Mouse (Mus musculus) adipose tissue, adult 10 weeks (tissue): ENCODE results near the gene Unc93a2. TPM values are rescaled to one million over a fixed set of nuclear protein-coding genes. Genes with fewer than 3 reads are reported as not detected.

ENCODE experiments used
- polyA plus RNA-seq: library from polyadenylated mRNA; stranded (reverse); fragments of 350-450 nt; fragmentation: Illumina TruSeq; extraction: RNeasy Lipid Tissue Mini Kit (QIAGEN cat#74804); gene quantifications from one replicate; pipeline ENCODE4 v1.2.3, GENCODE M21; 2014; ENCODE audit warnings: low read depth, low replicate concordance

Gene Unc93a2
- 2.1 TPM for polyA plus RNA-seq

GRCm38 (mm10) chr17:7385364-7385763, at the start of gene Unc93a2:
Gene Unc93a2 (minus strand): TSS chr17:7385464.

DNA sequence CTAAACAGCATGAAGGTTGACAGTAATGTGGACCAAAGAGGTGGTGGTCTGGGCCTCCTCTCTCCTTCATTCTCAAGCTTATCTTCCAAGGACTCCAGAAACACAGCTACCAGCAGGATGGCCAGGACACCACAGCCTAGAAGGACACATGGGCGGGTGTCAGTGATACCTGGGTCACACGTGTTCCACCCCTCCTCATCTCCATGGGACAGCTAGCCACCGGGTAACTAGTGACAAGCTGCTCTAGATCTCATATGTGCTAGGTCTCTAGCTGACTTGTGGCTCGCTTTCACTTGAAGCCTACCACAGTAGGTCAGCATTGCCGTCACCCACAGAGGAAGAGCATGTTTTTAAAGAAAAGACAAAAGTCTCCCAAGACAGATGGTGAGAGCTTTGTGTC, 13.4 kb downstream of the Unc93a2 start, which contains the start of gene Gm49630:
Gm49630 (minus strand) TSS at position 101 of the 400 bp plus-strand sequence.

DNA sequence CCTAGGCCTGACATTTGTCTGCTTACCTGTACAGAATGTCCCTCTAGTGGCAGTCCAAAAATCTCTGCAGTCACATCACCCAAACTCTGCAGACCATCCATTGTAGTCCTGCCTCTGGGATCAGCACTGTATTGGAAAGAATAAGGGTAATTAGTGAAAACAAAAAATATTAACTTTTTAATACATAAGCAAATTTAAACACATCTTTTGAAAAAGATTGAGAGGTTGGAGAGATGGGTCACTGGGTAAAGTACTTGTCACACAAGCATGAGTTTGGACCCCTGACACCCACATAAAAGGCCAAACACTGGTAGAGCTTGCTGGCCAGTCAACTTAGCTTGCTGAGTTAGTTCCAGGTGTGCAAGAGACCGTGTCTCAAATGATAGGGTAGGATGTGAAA, 32.7 kb downstream of the Unc93a2 start, which contains the start of gene Ttll2:
Ttll2 (minus strand) TSS at position 101 of the 400 bp plus-strand sequence.

DNA sequence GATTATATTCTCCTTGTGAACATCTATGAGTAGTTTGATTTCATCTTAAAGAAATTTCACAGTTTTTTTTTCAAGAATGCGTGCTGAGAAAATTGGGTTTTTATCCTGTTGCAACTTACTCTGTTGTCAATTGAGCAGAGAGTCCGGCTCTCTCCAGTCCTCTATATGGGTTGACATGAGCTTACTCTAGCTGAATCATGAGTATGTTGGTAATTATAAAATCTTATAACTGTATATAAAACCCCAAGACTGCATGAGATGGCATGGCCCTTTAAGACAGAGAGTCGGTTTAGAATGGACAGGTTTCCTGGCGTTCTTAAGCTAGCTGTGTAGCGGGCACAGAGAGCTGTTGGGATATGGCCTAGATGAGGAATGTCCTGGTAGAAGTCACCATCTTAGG, 60.9 kb downstream of the Unc93a2 start, which contains the start of gene Tcp10a:
Tcp10a (plus strand) TSS at position 301 of the 400 bp plus-strand sequence.

Other genes with a start within 250 kb of the Unc93a2 start
- 11.0 TPM for gene Rps6ka2, start 215.3 kb downstream of the Unc93a2 start, polyA plus RNA-seq
- gene Tcp10a, start 60.8 kb downstream of the Unc93a2 start, polyA plus RNA-seq: 9.5 TPM
- 0.76 TPM for gene Ttll2, start 32.8 kb downstream of the Unc93a2 start, polyA plus RNA-seq
- not detected for gene Gm49630, start 13.5 kb downstream of the Unc93a2 start, polyA plus RNA-seq